Mouse (Mus musculus) activated CD4-positive, CD25-positive, alpha-beta regulatory T cell, adult 4 months (primary cell): ENCODE results near the gene Ocel1. TPM values are rescaled to one million over a fixed set of nuclear protein-coding genes. Genes with fewer than 3 reads are reported as not detected.
A peak's percentile ranks its signal among the peaks of the same experiment; 100 is the strongest.

ENCODE experiments used
- ATAC-seq: one replicate; pipeline ENCODE4 v1.8.0; 2017
- polyA plus RNA-seq, 2 experiments: library from polyadenylated mRNA; unstranded; fragments of 100-300 nt; shearing (Covaris generic); gene quantifications; one replicate each; pipeline ENCODE4 v1.2.1; 2017

Ocel1 gene
- polyA plus RNA-seq, 2 experiments from 2014 or later = 3.7 to 4.9 TPM

DNA sequence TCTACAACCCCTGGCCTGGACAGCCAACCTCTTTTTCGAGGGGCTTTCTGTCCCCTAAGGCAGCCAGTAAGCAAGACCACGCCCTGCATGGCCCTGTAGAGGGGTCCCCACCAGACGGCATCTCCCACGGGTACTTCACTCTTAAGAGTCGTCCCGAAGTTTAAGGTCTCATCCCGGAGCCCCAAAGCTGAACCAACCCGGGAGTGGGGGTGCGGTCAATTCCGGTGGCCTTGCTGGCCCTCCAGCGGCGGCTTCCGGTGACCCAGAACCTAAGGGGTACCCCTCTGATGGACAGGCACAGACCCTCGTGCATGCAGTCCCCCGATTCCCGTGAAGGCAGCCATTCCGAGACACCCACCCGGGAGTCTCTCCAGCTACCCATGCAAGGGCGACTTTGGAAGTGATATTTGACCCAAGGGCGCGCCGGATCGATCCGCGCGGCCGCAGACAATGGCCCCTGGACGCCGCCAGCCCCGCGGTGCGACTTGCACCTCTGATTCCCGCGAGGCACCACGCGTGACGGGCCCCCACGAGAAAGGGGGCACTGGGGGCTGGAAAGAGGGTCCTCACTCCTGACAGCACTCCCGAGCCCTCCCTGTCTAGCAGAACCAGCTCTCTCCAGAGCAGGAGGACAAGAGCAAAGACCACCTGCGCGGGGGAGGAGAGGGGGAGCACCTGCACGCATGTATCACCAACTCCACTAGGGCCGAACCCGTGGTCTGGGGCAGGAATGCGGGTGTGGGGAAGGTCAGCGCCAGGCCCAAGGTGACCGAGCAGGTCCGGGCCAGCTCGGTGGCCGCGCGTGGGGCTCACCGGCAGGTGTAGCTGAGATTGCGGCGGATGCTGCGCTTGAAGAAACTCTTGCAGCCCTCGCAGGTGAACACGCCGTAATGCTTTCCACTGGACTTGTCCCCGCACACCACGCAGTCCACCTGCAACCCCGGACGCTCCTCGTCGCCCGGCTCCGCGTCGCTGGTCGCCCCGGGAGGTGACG, 9.4 kb downstream of the Ocel1 start:
- ATAC-seq = no peak

GRCm38 (mm10) chr8:71381421-71381970, 10.4 kb downstream of the Ocel1 start, which contains the start of gene Nr2f6:
TSS of gene Nr2f6 (minus strand) at chr8:71381960.
- no peak for ATAC-seq

GRCm38 (mm10) chr8:71381971-71382961, 11.2 kb downstream of the Ocel1 start:
- peak; percentile 62 for ATAC-seq

- ATAC-seq = no peak
Observed at GRCm38 (mm10) chr8:71383396-71383795, 12.3 kb downstream of the Ocel1 start.

DNA sequence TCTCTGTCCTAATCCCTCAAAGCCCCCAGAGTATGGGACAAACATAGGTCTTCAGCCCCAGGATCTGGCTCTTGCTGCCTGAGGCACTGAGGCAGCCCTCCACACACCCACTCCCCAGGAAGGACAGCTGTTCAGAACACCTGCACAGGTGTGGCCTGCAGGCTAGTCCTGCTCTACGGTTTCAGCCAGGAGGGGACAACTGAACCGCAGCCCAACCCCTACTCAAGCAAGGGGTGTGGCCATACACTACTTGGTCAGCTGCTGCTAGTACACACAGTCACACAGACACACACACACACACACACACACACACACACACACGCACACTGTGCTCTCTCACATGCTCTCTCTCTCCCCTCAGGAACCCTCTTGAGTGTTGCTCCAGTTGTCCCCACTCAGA, 12.8 kb downstream of the Ocel1 start:
- ATAC-seq = no peak

DNA sequence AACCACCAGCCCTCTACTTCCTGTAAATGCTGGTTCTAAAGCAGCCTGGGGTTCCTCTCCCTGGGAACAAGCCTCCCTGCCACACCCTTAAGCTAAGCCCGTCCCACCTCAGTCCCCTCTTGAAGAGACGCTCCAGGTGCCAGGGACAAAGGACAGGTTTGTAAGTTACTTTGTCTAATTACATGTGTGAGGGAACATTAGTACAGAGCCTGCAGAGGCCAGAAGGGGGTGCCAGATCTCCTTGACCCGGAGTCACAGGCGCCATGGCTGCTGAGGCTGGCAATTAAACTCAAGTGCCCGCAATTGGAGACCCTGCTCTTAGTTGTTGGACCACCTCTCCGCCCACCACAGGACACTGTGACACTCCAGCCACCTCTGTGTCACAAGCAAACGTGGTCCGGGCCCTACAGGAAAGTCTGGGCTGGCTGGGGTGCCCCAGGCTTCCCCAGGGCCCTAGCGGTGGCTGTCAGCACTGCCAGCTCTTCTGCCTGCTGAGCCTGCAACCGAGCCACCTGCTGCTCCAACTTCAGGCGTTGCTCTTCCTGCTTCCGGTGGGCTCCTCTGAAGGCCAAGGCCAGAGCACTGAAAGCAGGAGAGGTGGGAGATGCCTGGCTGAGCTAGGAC, 14.2 kb downstream of the Ocel1 start:
- ATAC-seq = no peak

GRCm38 (mm10) chr8:71388267-71388666, 17.2 kb downstream of the Ocel1 start:
- no peak for ATAC-seq

DNA sequence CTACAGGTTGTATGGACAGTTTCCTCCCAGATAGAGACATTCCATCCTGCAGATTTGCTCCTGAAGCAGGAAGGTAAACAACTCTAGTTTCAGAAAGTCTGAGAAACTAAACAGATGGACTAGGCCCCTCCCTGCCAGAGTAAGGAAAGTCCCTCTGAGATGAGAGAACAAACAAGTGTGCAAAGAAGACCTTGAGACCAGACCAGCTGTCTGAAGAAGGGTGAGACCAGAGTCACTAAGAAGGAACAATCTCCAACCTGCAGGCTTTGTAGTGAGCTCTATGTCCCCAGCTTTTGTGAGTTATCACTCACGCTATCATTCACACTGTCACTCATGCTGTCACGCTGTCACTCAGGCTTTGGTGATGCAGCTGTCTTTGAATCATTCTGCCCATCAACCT, 20.6 kb downstream of the Ocel1 start:
- no peak for ATAC-seq

DNA sequence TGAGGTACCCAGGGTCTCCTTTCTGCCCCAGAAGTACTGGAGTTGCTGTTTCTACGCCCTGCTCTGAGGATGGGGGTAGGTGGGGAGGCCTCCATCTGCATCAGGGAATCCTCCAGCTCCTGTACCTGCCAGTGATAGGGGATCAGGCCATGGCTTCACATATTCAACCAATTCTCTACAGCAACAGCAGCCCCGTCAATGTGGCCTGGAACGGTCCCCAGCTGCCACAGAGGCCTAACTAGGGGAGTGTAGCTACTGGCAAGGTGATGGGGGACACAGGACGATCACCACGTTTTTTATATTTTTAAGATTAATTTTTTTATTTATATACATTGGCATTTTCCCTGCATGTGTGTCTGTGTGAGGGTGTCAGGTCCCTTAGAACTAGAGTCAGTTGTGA, 21.3 kb downstream of the Ocel1 start:
- no peak for ATAC-seq

GRCm38 (mm10) chr8:71392871-71393270, 21.8 kb downstream of the Ocel1 start:
- no peak for ATAC-seq

GRCm38 (mm10) chr8:71394481-71394880, 23.4 kb downstream of the Ocel1 start:
- no peak for ATAC-seq

- no peak for ATAC-seq
Observed at GRCm38 (mm10) chr8:71395071-71395470, 24.0 kb downstream of the Ocel1 start.

DNA sequence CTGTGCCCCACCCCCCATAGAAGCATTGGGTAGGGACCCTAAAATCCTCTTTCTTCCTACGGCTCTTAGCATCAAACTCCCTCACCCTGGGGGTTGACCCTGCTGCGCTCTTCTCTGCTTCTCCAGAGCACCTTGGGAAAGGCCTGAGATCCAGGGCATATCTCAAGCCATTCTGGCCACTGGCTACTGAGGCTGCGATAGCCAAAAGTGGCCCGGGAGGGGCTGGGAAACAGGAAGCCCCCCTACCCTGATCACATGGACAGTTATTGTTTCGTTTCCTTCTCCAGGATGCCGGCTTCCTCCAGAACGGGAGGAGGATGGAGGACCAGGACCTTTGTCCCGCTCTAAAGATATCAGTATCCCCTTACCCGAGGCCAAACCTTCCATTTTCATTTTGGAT, 24.5 kb downstream of the Ocel1 start, which contains the start of gene Ushbp1:
TSS of gene Ushbp1 (minus strand) at position 174 of the 400 bp plus-strand sequence.
- no peak for ATAC-seq

DNA sequence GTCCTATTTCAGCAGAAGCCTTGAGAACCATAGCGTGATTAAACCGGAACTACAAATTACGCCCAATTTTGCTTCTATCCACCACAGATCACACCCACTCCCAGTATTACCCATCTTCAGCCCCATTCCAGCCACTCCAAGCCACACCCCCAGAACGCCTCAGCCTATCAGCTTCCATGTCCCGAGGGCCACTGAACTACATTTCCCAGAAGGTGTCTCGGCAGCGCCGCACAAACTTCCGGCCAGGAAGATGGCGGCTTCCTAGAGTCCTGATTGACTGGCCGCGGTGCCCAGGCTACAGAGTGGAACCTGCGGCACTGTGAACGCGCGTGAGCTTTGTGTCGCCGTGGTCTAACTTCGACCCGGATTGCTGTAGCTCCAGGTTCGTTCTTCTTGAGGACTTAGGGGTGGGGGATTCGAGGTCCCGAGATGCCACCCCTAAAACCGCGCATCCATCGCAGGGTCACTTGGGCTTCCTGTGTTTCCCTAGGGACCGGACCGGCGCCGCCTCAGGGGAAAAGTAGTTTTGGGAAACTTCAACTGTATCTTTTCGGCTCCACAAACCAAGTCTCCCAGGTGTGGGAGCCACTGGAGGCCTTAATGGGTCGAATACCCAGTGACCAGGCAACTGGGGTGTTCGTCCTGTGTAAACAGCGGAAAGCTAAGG, 25.7 kb downstream of the Ocel1 start, which contains the start of gene Babam1:
TSS of gene Babam1 (plus strand) at position 223 of the 667 bp plus-strand sequence.
- peak; percentile 99 for ATAC-seq

DNA sequence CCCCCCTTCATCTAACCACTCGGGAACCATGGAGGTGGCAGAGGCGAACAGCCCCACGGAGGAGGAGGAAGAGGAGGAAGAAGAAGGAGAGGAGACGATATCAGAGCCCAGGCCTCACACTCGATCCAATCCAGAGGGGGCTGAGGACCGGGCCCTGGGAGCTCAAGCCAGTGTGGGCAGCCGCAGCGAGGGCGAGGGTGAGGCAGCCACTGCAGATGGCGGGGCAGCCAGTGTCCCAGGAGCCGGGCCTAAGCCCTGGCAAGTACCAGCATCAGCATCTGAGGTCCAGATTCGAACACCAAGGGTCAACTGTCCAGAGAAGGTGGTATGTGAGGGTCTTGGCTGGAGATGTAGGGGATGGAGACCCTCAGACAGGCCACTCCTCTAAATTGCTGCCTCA, 26.6 kb downstream of the Ocel1 start:
- no peak for ATAC-seq

GRCm38 (mm10) chr8:71400826-71401225, 29.7 kb downstream of the Ocel1 start:
- no peak for ATAC-seq

GRCm38 (mm10) chr8:71401454-71401853, 30.4 kb downstream of the Ocel1 start:
- no peak for ATAC-seq

DNA sequence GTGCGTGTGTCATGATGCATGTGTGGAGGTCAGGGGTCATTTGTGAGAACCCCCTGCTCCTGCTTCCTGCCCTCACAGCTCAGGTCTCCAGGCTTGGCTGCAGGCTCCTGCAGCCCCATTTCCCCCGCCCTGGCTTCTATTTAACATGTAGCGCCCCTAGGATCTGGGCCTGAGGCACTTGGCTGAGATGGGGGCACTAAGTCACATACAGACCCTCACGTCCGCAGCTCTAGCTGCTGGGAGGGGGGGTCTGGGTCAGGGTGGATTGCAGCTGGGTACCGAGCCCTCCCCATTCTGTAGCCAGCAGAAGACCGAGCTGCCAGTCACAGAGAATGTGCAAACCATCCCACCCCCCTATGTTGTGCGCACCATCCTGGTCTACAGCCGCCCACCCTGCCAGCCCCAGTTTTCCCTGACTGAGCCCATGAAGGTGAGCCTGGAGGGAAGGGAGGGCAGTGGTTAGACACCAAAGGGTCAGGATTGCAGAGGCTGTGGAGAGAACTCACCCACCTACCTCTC, 31.4 kb downstream of the Ocel1 start:
- no peak for ATAC-seq

- no peak for ATAC-seq
Observed at GRCm38 (mm10) chr8:71403107-71403885, 32.2 kb downstream of the Ocel1 start.

GRCm38 (mm10) chr8:71404011-71404410, 32.9 kb downstream of the Ocel1 start:
- ATAC-seq = no peak
